Mouse (Mus musculus) inflammation-experienced regulatory T-cells, adult 16 weeks (primary cell): ENCODE data around the gene Gm21958. TPM values are rescaled to one million over a fixed set of nuclear protein-coding genes. Genes with fewer than 3 reads are reported as not detected.

Experiments
- polyA plus RNA-seq: library from polyadenylated mRNA; unstranded; fragments of 100-300 nt; shearing (Covaris generic); gene quantifications from one replicate; pipeline ENCODE4 v1.2.1, GENCODE M21; 2017

Gene Gm21958
- not detected for polyA plus RNA-seq

GRCm38 (mm10) chr3:54714253-54714652 lies at the start of gene Gm21958:
Gene Gm21958, minus strand, starts transcription at chr3:54714353.

GRCm38 (mm10) chr3:54755145-54756041 lies 41.2 kb upstream of the Gm21958 start, which contains the start of gene Smad9:
Gene Smad9, plus strand, starts transcription at chr3:54755582.

DNA sequence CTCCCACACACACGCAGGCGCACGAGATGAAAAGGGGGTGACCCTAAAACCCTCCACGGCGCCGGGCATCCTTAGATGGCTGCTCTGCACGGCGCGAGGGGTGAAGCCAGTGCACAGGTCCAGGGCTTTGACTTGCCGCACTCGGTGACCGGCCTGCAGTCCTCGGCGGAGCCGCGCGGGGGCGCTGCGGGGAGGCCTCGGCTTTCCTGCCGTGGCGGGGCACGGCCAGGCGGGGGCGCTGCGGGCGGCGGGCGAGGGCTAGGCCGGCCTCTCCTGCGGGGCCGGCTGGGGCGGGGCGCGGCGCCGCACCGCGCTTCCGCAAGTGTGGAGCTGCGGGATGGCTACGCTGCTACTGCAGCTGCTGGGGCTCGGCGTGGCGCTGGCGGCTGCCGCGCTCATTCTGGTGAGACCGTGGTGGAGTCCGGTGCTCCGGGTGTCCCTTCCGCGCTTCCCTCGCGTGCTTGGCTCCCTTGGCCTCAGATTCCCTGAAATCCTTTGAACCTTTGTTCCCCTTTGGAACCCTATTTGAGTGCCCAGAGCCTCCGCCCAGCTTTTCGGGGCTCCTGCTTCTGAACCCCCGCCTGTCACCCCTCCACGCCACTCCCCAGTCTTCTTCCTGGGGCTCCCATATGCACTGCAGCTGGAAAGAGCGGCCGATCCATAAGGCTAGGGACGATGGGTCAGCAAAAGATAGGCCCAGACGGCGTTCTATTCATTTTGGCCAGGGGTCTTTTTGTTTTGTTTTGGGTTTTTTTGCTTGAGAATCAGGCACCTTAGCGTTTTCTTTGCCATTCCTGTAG lies 21.3 kb upstream of the Gm21958 start, which contains the start of the genes Exosc8 and Alg5:
TSS of gene Exosc8 (minus strand) at position 147 of the 800 bp plus-strand sequence.
TSS of gene Alg5 (plus strand) at position 293 of the 800 bp plus-strand sequence.

DNA sequence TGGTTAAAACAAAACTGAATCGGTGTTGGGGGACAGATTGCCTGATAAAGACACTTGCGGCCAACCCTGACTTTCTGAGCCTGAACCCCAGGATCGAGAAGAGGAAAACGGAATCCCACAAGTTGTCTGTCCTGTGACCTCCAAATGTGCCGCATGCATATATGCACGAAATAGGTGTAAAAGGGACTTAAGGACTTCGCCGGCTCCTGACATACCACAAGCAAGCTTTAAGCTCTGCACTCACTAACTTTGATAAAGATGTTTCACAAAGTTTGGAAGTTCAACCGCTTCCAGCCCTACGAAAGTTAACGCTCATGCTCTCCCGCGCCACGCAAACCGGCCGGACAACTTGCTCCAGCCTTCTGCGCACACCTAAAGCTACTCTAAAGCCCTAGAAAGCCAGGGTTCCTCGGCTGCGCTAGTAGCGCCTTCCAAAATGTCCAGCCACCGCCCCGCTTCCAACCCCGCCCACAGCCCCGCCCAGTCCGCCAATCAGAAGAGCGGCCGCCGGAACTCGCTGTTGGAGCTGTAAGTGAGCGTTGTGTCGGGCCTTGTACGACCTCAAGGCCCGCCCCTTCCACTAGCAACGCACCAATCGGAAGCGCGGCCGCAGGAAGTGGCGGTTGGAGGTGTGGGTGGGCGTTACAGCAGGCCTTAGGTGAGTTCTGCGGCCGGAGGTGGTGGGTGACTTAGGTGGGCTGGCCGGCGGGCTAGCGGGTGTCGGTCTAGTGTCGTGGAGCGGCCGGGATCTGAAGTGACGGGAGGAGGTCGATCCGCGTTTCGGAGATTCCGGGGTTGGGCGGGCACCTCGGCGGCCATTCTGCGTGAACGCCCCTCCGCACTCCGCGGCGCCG lies 21.7 kb downstream of the Gm21958 start, which contains the start of gene Supt20:
TSS of gene Supt20 (plus strand) at position 606 of the 854 bp plus-strand sequence.

Other genes starting within 250 kb of the Gm21958 start
- 368 TPM for gene Supt20, start 21.5 kb downstream of the Gm21958 start, polyA plus RNA-seq
- 234 TPM for gene Exosc8, start 21.0 kb upstream of the Gm21958 start, polyA plus RNA-seq
- 105 TPM for gene Alg5, start 21.2 kb upstream of the Gm21958 start, polyA plus RNA-seq
- gene Smad9, start 41.2 kb upstream of the Gm21958 start, polyA plus RNA-seq, result not detected
- 7.7 TPM for gene Rfxap, start 93.4 kb upstream of the Gm21958 start, polyA plus RNA-seq
- gene Sertm1, start 201.5 kb upstream of the Gm21958 start, polyA plus RNA-seq, result not detected